Mouse (Mus musculus) limb, embryonic 11.5 days (tissue): ENCODE data around the gene Lmcd1. TPM values are rescaled to one million over a fixed set of nuclear protein-coding genes. Genes with fewer than 3 reads are reported as not detected.

Experiments
- ATAC-seq: fragments of 200-750 bp; cut with Nextera tagmentation; 2 replicates; pipeline ENCODE4 v1.8.0; 2017; ENCODE audit warnings: low read depth; ENCODE audit not compliant: insufficient number of reproducible peaks, low FRiP score, low TSS enrichment
- DNase-seq: peaks from one replicate; pipeline ENCODE4 v3.0.0-alpha.2; 2015; ENCODE audit warnings: low spot score
- H3K27ac ChIP-seq: fragments of 300-500 bp; sonication (generic); replicated peaks from 2 replicates; pipeline ENCODE4 v1.5.1; 2014; ENCODE audit warnings: low read depth, mild to moderate bottlenecking, low read length
- H3K27me3 ChIP-seq: fragments of 300-500 bp; sonication (generic); 2 replicates; pipeline ENCODE4 v1.6.1; 2014; ENCODE audit warnings: mild to moderate bottlenecking, low read length, mixed read lengths; ENCODE audit not compliant: control insufficient read depth, insufficient read depth
- H3K36me3 ChIP-seq: fragments of 300-500 bp; sonication (generic); 2 replicates; pipeline ENCODE4 v1.6.1; 2014; ENCODE audit warnings: mild to moderate bottlenecking, low read length, moderate library complexity, mixed read lengths; ENCODE audit not compliant: control insufficient read depth, insufficient read depth
- H3K4me1 ChIP-seq: fragments of 300-500 bp; sonication (generic); 2 replicates; pipeline ENCODE4 v1.6.1; 2014; ENCODE audit warnings: low read length, mixed read lengths; ENCODE audit not compliant: control insufficient read depth, insufficient read depth
- H3K4me2 ChIP-seq: fragments of 300-500 bp; sonication (generic); 2 replicates; pipeline ENCODE4 v1.6.1; 2014; ENCODE audit warnings: low read depth, mild to moderate bottlenecking, moderate library complexity; ENCODE audit not compliant: severe bottlenecking
- H3K4me3 ChIP-seq: fragments of 300-500 bp; sonication (generic); 2 replicates; pipeline ENCODE4 v1.5.1; 2014; ENCODE audit warnings: low read depth, low read length
- H3K9ac ChIP-seq: fragments of 300-500 bp; sonication (generic); 2 replicates; pipeline ENCODE4 v1.6.1; 2014; ENCODE audit warnings: mild to moderate bottlenecking, low read length
- H3K9me3 ChIP-seq: fragments of 300-500 bp; sonication (generic); 2 replicates; pipeline ENCODE4 v1.6.1; 2016; ENCODE audit warnings: low read length; ENCODE audit not compliant: control insufficient read depth
- WGBS: fragments of 180-500 bp; shearing (Covaris S2); extraction: QIAGEN DNeasy Blood & Tissue Kit; methylation state at CpG from one replicate; pipeline ENCODE4 v1.1.7; 2014; 5-methylcytosine and 5-hydroxymethylcytosine counted together
- polyA plus RNA-seq: library from polyadenylated mRNA; unstranded; fragments of >200 nt; fragmentation: Nextera tagmentation; extraction: Ambion mirVana; gene quantifications from 2 replicates; pipeline ENCODE4 v1.2.1, GENCODE M21; 2014

Lmcd1 gene
- polyA plus RNA-seq, 1 experiment from 2014 or later = 6.5 TPM

- Histone ChIP-seq H3K9me3 (no peaks in the 10 kb centered on the region), H3K4me1 (no peaks in the 10 kb centered on the region), H3K9ac (no peak overlapping the region), H3K4me2 (no peak overlapping the region), H3K27ac (no peak overlapping the region), H3K36me3 (no peaks in the 10 kb centered on the region), H3K4me3 (no peak overlapping the region), H3K27me3 (no peaks in the 10 kb centered on the region)
- ATAC-seq (no peak), DNase-seq (no peak)
- 52% methylated on average over 5 of the region's 5 CpGs for WGBS
These were observed 47.1 kb downstream of the Lmcd1 start for GRCm38 (mm10) chr6:112320679-112321078.

- no peak overlapping the region for H3K4me3 ChIP-seq
- no peaks in the 10 kb centered on the region for H3K4me1 ChIP-seq
- no peaks in the 10 kb centered on the region for H3K27me3 ChIP-seq
- no peak overlapping the region for H3K9ac ChIP-seq
- ATAC-seq (no peak), DNase-seq (no peak)
- no peaks in the 10 kb centered on the region for H3K9me3 ChIP-seq
- H3K4me2 ChIP-seq = no peak overlapping the region
- no peaks in the 10 kb centered on the region for H3K36me3 ChIP-seq
- WGBS = 86% methylated on average over 5 of the region's 5 CpGs
- H3K27ac ChIP-seq = no peak overlapping the region
These were observed 49.4 kb downstream of the Lmcd1 start for GRCm38 (mm10) chr6:112322916-112323315.

GRCm38 (mm10) chr6:112325213-112325612 is 51.7 kb downstream of the Lmcd1 start:
- no peak for ATAC-seq
- Histone ChIP-seq H3K4me1 (no peaks in the 10 kb centered on the region), H3K36me3 (no peaks in the 10 kb centered on the region), H3K4me3 (no peak overlapping the region), H3K27ac (no peak overlapping the region), H3K9me3 (no peaks in the 10 kb centered on the region), H3K27me3 (no peaks in the 10 kb centered on the region), H3K9ac (no peak overlapping the region), H3K4me2 (no peak overlapping the region)
- 91% methylated on average over 3 of the region's 3 CpGs for WGBS
- no peak for DNase-seq

- H3K4me2 ChIP-seq = no peak overlapping the region
- H3K36me3 ChIP-seq = no peaks in the 10 kb centered on the region
- 79% methylated on average over 5 of the region's 5 CpGs for WGBS
- no peak overlapping the region for H3K27ac ChIP-seq
- no peaks in the 10 kb centered on the region for H3K4me1 ChIP-seq
- H3K27me3 ChIP-seq = no peaks in the 10 kb centered on the region
- ATAC-seq = no peak
- H3K9me3 ChIP-seq = no peaks in the 10 kb centered on the region
- H3K9ac ChIP-seq = no peak overlapping the region
- DNase-seq = no peak
- H3K4me3 ChIP-seq = no peak overlapping the region
These were observed 54.2 kb downstream of the Lmcd1 start for GRCm38 (mm10) chr6:112327793-112328192.

GRCm38 (mm10) chr6:112330520-112331222 is 57.1 kb downstream of the Lmcd1 start:
- Histone ChIP-seq H3K4me2 (no peak overlapping the region), H3K27me3 (no peaks in the 10 kb centered on the region), H3K4me3 (no peak overlapping the region), H3K27ac (no peak overlapping the region), H3K4me1 (no peaks in the 10 kb centered on the region), H3K36me3 (no peaks in the 10 kb centered on the region), H3K9me3 (no peaks in the 10 kb centered on the region), H3K9ac (no peak overlapping the region)
- DNase-seq (no peak), ATAC-seq (no peak)
- 91% methylated on average over 5 of the region's 5 CpGs for WGBS

GRCm38 (mm10) chr6:112331223-112331598 is 57.7 kb downstream of the Lmcd1 start:
- no peaks in the 10 kb centered on the region for H3K36me3 ChIP-seq
- H3K27ac ChIP-seq = no peak overlapping the region
- no peak overlapping the region for H3K4me2 ChIP-seq
- H3K4me3 ChIP-seq = no peak overlapping the region
- H3K9me3 ChIP-seq = no peaks in the 10 kb centered on the region
- 60% methylated on average over 6 of the region's 6 CpGs for WGBS
- ATAC-seq = no peak
- H3K9ac ChIP-seq = no peak overlapping the region
- H3K4me1 ChIP-seq = no peaks in the 10 kb centered on the region
- DNase-seq = no peak
- H3K27me3 ChIP-seq = no peaks in the 10 kb centered on the region

- no peaks in the 10 kb centered on the region for H3K9me3 ChIP-seq
- ATAC-seq (no peak), DNase-seq (no peak)
- 87% methylated on average over 5 of the region's 5 CpGs for WGBS
- no peaks in the 10 kb centered on the region for H3K36me3 ChIP-seq
- H3K4me2 ChIP-seq = no peak overlapping the region
- no peak overlapping the region for H3K27ac ChIP-seq
- H3K9ac ChIP-seq = no peak overlapping the region
- no peak overlapping the region for H3K4me3 ChIP-seq
- H3K27me3 ChIP-seq = no peaks in the 10 kb centered on the region
- no peaks in the 10 kb centered on the region for H3K4me1 ChIP-seq
These were observed 60.4 kb downstream of the Lmcd1 start for GRCm38 (mm10) chr6:112333930-112334329.

- WGBS = 86% methylated on average over 6 of the region's 6 CpGs
- Histone ChIP-seq H3K27me3 (no peaks in the 10 kb centered on the region), H3K4me3 (no peak overlapping the region), H3K4me1 (no peaks in the 10 kb centered on the region), H3K27ac (no peak overlapping the region), H3K9ac (no peak overlapping the region), H3K4me2 (no peak overlapping the region), H3K9me3 (no peaks in the 10 kb centered on the region), H3K36me3 (no peaks in the 10 kb centered on the region)
- no peak for ATAC-seq
- no peak for DNase-seq
These were observed 64.1 kb downstream of the Lmcd1 start for GRCm38 (mm10) chr6:112337667-112338066.

- no peak for ATAC-seq
- H3K9me3 ChIP-seq = no peaks in the 10 kb centered on the region
- H3K27ac ChIP-seq = no peak overlapping the region
- H3K4me1 ChIP-seq = no peaks in the 10 kb centered on the region
- no peaks in the 10 kb centered on the region for H3K27me3 ChIP-seq
- H3K4me2 ChIP-seq = no peak overlapping the region
- no peak overlapping the region for H3K9ac ChIP-seq
- DNase-seq = no peak
- no peaks in the 10 kb centered on the region for H3K36me3 ChIP-seq
- 74% methylated on average over 4 of the region's 4 CpGs for WGBS
- H3K4me3 ChIP-seq = no peak overlapping the region
These were observed 65.5 kb downstream of the Lmcd1 start for GRCm38 (mm10) chr6:112339016-112339415.
